Mouse (Mus musculus): ENCODE data around the gene Cenpv. TPM values are rescaled to one million over a fixed set of nuclear protein-coding genes. Genes with fewer than 3 reads are reported as not detected.

Gene Cenpv
- total and polyA plus RNA-seq, 3 experiments = 149 to 2,878 (median 178) TPM

DNA sequence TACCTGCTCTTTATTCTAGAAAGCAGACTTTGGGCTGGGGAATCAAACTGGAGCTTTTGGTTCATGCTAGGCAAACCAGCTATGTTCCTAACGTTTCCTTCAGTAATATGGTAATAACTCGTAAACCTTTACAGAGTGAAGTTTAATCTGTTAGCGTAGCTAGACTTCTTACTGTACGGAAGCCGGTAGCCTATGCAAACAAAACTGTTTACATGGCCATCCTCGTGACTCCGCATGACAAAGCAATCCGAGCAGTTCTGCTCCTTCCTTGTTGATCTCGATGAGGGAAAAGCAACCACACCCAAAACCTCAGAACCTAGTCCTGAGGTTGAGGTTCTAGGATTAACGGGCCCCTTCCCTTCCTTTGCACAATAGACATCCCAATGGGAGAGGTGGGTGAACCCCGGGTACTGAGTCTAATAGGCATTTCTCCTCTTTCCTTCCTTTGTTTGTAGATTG, 11.2 kb upstream of the Cenpv start:
- Histone ChIP-seq H3K9me3 (replicated peaks; ENCODE audit: insufficient read depth, low read length) (no peaks in the 10 kb centered on the region), H3K4me1 (ENCODE audit: control insufficient read depth in 1 of 2, insufficient read depth in 2 of 2, low read length in 2 of 2) (peaks cover 0 to 14% of the 10 kb centered on the region in 2 experiments; a peak in 3 of 4 replicates), H3K27me3 (ENCODE audit: control insufficient read depth in 1 of 2, insufficient read depth in 2 of 2, low read length in 2 of 2) (no peaks in the 10 kb centered on the region), H3K4me3 (ENCODE audit: control insufficient read depth in 1 of 2, insufficient read depth in 1 of 2, low read depth in 2 of 2, low read length in 2 of 2) (peak overlapping the region; percentile 65 to 74), H3K27ac (ENCODE audit: control insufficient read depth, low read depth, low read length) (peak overlapping the region; percentile 91), H3K36me3 (ENCODE audit: control insufficient read depth in 1 of 2, insufficient read depth in 2 of 2, low read length in 2 of 2) (peaks cover 10 to 23% of the 10 kb centered on the region in 2 experiments), H3K79me2 (ENCODE audit: control insufficient read depth, insufficient read depth, low read length, poor library complexity) (peaks cover 27% of the 10 kb centered on the region), H3K9ac (ENCODE audit: control insufficient read depth, low read depth, low read length, poor library complexity, severe bottlenecking) (peak overlapping the region; percentile 82)
- DNase-seq (ENCODE audit: low read depth, low spot score) = peak; percentile 93
- TF ChIP-seq MYB (IDR thresholded peaks at IDR 0.05; ENCODE audit: low read depth, low read length) = peak; percentile 44; the same call in 1 of the 2 replicates
- peak; percentile 60 for TF ChIP-seq HCFC1 (IDR thresholded peaks at IDR 0.05; ENCODE audit: low read depth, low read length)
- TF ChIP-seq MAZ (IDR thresholded peaks at IDR 0.05; ENCODE audit: low read depth, low read length) = 0 out of 2 replicates have a peak, but pooled peaks have one; percentile 6
- peak; percentile 88 for TF ChIP-seq BHLHE40 (IDR thresholded peaks at IDR 0.05; ENCODE audit: borderline replicate concordance, low read depth, low read length)
- peak; percentile 83 for TF ChIP-seq ELF1 (IDR thresholded peaks at IDR 0.05; ENCODE audit: low read depth, low read length)
- no peak for TF ChIP-seq CHD2 (IDR thresholded peaks at IDR 0.05; ENCODE audit: low read length)
- TF ChIP-seq EP300 (IDR thresholded peaks at IDR 0.05; ENCODE audit: low read depth in 1 of 2, low read length in 2 of 2) = peak; percentile 43 to 74; a peak in 2 of 4 replicates
- TF ChIP-seq KAT2A (conservative IDR thresholded peaks at IDR 0.05; ENCODE audit: low read depth, low read length) = 0 out of 2 replicates have a peak, but pooled peaks have one; percentile 24
- peak; percentile 83; the same call in 1 of the 2 replicates for TF ChIP-seq GABPA (IDR thresholded peaks at IDR 0.05; ENCODE audit: low read depth, low read length)
- TF ChIP-seq POLR2AphosphoS2 (IDR thresholded peaks at IDR 0.05; ENCODE audit: low read length) = no peak
- no peak for TF ChIP-seq MEF2A (IDR thresholded peaks at IDR 0.05; ENCODE audit: extremely low read depth, insufficient replicate concordance, low read depth, low read length, poor library complexity, severe bottlenecking)
- TF ChIP-seq ZNF384 (IDR thresholded peaks at IDR 0.05; ENCODE audit: low read depth, low read length) = no peak
- peak; percentile 97 for TF ChIP-seq MXI1 (IDR thresholded peaks at IDR 0.05; ENCODE audit: low read depth, low read length)
- TF ChIP-seq ZC3H11A (IDR thresholded peaks at IDR 0.05; ENCODE audit: low read depth, low read length) = no peak
- no peak for TF ChIP-seq E2F4 (IDR thresholded peaks at IDR 0.05; ENCODE audit: borderline replicate concordance, low read depth, low read length)
- no peak for TF ChIP-seq UBTF (IDR thresholded peaks at IDR 0.05; ENCODE audit: borderline replicate concordance, insufficient read depth, low read depth, low read length)
- TF ChIP-seq MYC (IDR thresholded peaks at IDR 0.05; ENCODE audit: low read depth, low read length) = peak; percentile 85
- no peak for TF ChIP-seq ZMIZ1 (IDR thresholded peaks at IDR 0.05; ENCODE audit: low read depth, low read length)
- TF ChIP-seq NRF1 (IDR thresholded peaks at IDR 0.05; ENCODE audit: insufficient read depth, low read depth, low read length, poor library complexity, severe bottlenecking) = no peak
- TF ChIP-seq ETS1 (IDR thresholded peaks at IDR 0.05; ENCODE audit: low read depth, low read length) = peak; percentile 77
- no peak for TF ChIP-seq USF2 (IDR thresholded peaks at IDR 0.05; ENCODE audit: borderline replicate concordance in 1 of 2, insufficient read depth in 1 of 2, low read depth in 1 of 2, low read length in 2 of 2)
- TF ChIP-seq TBP (IDR thresholded peaks at IDR 0.05; ENCODE audit: low read depth, low read length) = peak; percentile 87; the same call in 1 of the 2 replicates
- no peak; the same call in 1 of the 2 replicates for TF ChIP-seq NELFE (IDR thresholded peaks at IDR 0.05; ENCODE audit: low read depth, low read length)
- 0 out of 2 replicates have a peak, but pooled peaks have one; percentile 57 for TF ChIP-seq MAFK (IDR thresholded peaks at IDR 0.05; ENCODE audit: borderline replicate concordance, low read depth, low read length)
- TF ChIP-seq JUND (IDR thresholded peaks at IDR 0.05; ENCODE audit: low read depth, low read length) = no peak; the same call in 1 of the 2 replicates
- peak; percentile 96 for TF ChIP-seq CHD1 (IDR thresholded peaks at IDR 0.05; ENCODE audit: low read depth, low read length)
- peak; percentile 23; the same call in 1 of the 2 replicates for TF ChIP-seq TCF12 (IDR thresholded peaks at IDR 0.05; ENCODE audit: low read depth, low read length)
- no peak for TF ChIP-seq TAL1 (IDR thresholded peaks at IDR 0.05; ENCODE audit: low read length)
- TF ChIP-seq POLR2A (IDR thresholded peaks at IDR 0.05; ENCODE audit: control insufficient read depth in 1 of 2, insufficient read depth in 1 of 2, low read depth in 1 of 2, low read length in 2 of 2, poor library complexity in 1 of 2) = peak in 1 of 2 experiments; percentile 51; a peak in 1 of 4 replicates
- TF ChIP-seq GATA1 (IDR thresholded peaks at IDR 0.05; ENCODE audit: low read depth, low read length) = no peak
- no peak for TF ChIP-seq ZKSCAN1 (IDR thresholded peaks at IDR 0.05; ENCODE audit: low read depth, low read length)
- peak; percentile 73; the same call in 1 of the 2 replicates for TF ChIP-seq USF1 (IDR thresholded peaks at IDR 0.05; ENCODE audit: low read depth, low read length)
- TF ChIP-seq MAX (IDR thresholded peaks at IDR 0.05; ENCODE audit: low read length) = peak; percentile 92
- TF ChIP-seq RCOR1 (IDR thresholded peaks at IDR 0.05; ENCODE audit: low read depth, low read length) = peak; percentile 93
- peak; percentile 65; the same call in 1 of the 2 replicates for TF ChIP-seq POLR2AphosphoS5 (IDR thresholded peaks at IDR 0.05; ENCODE audit: borderline replicate concordance, low read depth, low read length)
- TF ChIP-seq SMC3 (IDR thresholded peaks at IDR 0.05; ENCODE audit: low read depth, low read length) = no peak

Measured in MEL (cell line).